Mouse (Mus musculus) embryonic facial prominence, embryonic 14.5 days (tissue): ENCODE results near the gene Lgi4. TPM values are rescaled to one million over a fixed set of nuclear protein-coding genes. Genes with fewer than 3 reads are reported as not detected.
A peak's percentile ranks its signal among the peaks of the same experiment; 100 is the strongest.

Experiments used
- ATAC-seq: fragments of 200-750 bp; cut with Nextera tagmentation; 2 replicates; pipeline ENCODE4 v1.8.0; 2017; ENCODE audit warnings: low read depth, moderate number of reproducible peaks, moderate TSS enrichment
- DNase-seq: peaks from one replicate; pipeline ENCODE4 v3.0.0-alpha.2; 2015; ENCODE audit warnings: low spot score
- H3K27ac ChIP-seq: fragments of 300-500 bp; sonication (generic); replicated peaks from 2 replicates; pipeline ENCODE4 v1.5.1; 2014; ENCODE audit warnings: low read depth, mild to moderate bottlenecking, low read length, moderate library complexity
- H3K27me3 ChIP-seq: fragments of 300-500 bp; sonication (generic); replicated peaks from 2 replicates; pipeline ENCODE4 v1.6.1; 2014; ENCODE audit warnings: low read length; ENCODE audit not compliant: control insufficient read depth, insufficient read depth
- H3K36me3 ChIP-seq: fragments of 300-500 bp; sonication (generic); 2 replicates; pipeline ENCODE4 v1.6.1; 2014; ENCODE audit warnings: low read length, mixed read lengths; ENCODE audit not compliant: control insufficient read depth, insufficient read depth
- H3K4me1 ChIP-seq: fragments of 300-500 bp; sonication (generic); 2 replicates; pipeline ENCODE4 v1.6.1; 2014; ENCODE audit warnings: antibody characterized with exemption, low read length; ENCODE audit not compliant: control insufficient read depth, insufficient read depth
- H3K4me2 ChIP-seq: fragments of 300-500 bp; sonication (generic); 2 replicates; pipeline ENCODE4 v1.6.1; 2014; ENCODE audit warnings: low read depth, mild to moderate bottlenecking, low read length, moderate library complexity, mixed read lengths
- H3K4me3 ChIP-seq: fragments of 300-500 bp; sonication (generic); 2 replicates; pipeline ENCODE4 v1.5.1; 2014; ENCODE audit warnings: low read depth, mild to moderate bottlenecking, low read length
- H3K9ac ChIP-seq: fragments of 300-500 bp; sonication (generic); 2 replicates; pipeline ENCODE4 v1.6.1; 2014; ENCODE audit warnings: low read depth, mild to moderate bottlenecking, low read length, moderate library complexity, mixed read lengths
- H3K9me3 ChIP-seq: fragments of 300-500 bp; sonication (generic); 2 replicates; pipeline ENCODE4 v1.6.1; 2016; ENCODE audit warnings: low read length; ENCODE audit not compliant: control insufficient read depth
- WGBS: fragments of 180-500 bp; shearing (Covaris S2); extraction: QIAGEN DNeasy Blood & Tissue Kit; methylation state at CpG from one replicate; pipeline ENCODE4 v1.1.7; 2014; 5-methylcytosine and 5-hydroxymethylcytosine counted together
- polyA plus RNA-seq: library from polyadenylated mRNA; unstranded; fragments of >200 nt; fragmentation: Nextera tagmentation; extraction: Ambion mirVana; gene quantifications from 2 replicates; pipeline ENCODE4 v1.2.1, GENCODE M21; 2014

The Lgi4 gene
- polyA plus RNA-seq, 1 experiment from 2014 or later = 0.86 TPM

GRCm38 (mm10) chr7:31035291-31035690 lies 23.9 kb upstream of the Lgi4 start:
- Histone ChIP-seq H3K27ac (no peak overlapping the region), H3K27me3 (no peaks in the 10 kb centered on the region), H3K9me3 (no peaks in the 10 kb centered on the region), H3K36me3 (no peaks in the 10 kb centered on the region), H3K4me1 (no peaks in the 10 kb centered on the region), H3K4me3 (no peak overlapping the region), H3K9ac (no peak overlapping the region), H3K4me2 (no peak overlapping the region)
- no peak for ATAC-seq
- 74% methylated on average over 11 of the region's 11 CpGs for WGBS
- DNase-seq = no peak

DNA sequence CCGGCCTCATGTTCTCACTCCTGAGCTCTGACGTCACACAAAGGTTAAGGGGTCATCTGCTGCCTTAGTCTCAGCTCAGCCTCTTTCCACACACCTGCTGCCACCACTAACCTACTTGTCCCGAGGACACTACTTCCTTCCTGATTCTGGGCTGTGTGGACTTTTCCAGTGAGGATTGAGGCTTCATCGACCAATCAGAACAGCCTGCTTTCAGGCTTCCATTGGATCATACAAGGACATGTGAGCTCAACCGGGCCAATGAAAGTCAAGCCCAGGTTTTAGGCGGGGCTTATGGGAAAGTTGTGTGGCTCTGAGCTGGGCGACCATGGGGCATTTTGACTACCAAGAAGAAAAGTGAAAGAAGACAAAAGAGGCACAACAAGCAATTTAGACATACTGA lies 22.2 kb upstream of the Lgi4 start:
- Histone ChIP-seq H3K4me3 (no peak overlapping the region), H3K36me3 (no peaks in the 10 kb centered on the region), H3K9ac (no peak overlapping the region), H3K27ac (no peak overlapping the region), H3K4me1 (0 out of 2 replicates have a peak, but pooled peaks cover 4% of the 10 kb centered on the region), H3K27me3 (0 out of 2 replicates have a peak, but pooled peaks cover 13% of the 10 kb centered on the region), H3K4me2 (no peak overlapping the region), H3K9me3 (no peaks in the 10 kb centered on the region)
- 82% methylated on average over 7 of the region's 7 CpGs for WGBS
- DNase-seq = no peak
- no peak for ATAC-seq

DNA sequence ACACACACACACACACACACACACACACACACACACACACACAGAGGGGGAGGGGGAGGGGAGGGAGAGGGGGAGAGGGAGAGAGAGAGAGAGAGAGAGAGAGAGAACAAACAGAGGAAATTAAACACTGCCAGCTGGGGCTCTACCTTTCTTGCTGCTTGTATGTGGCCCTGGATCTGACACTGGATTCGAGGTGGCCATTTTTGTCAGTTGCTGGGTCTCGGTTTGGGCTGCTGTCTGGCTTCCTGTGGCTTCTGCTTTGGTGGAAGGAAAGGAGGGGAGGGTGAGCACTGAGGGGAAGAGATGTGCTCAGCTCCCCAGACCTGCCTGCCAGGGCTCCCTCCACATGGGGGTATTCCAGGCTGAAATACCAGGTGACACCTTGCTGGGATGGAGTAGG lies 21.5 kb upstream of the Lgi4 start:
- Histone ChIP-seq H3K27ac (no peak overlapping the region), H3K9ac (no peak overlapping the region), H3K27me3 (0 out of 2 replicates have a peak, but pooled peaks cover 19% of the 10 kb centered on the region), H3K4me3 (no peak overlapping the region), H3K9me3 (no peaks in the 10 kb centered on the region), H3K4me1 (0 out of 2 replicates have a peak, but pooled peaks cover 4% of the 10 kb centered on the region), H3K4me2 (no peak overlapping the region), H3K36me3 (no peaks in the 10 kb centered on the region)
- DNase-seq (no peak), ATAC-seq (no peak)
- WGBS = 56% methylated on average over 2 of the region's 2 CpGs

- H3K4me1 ChIP-seq = 0 out of 2 replicates have a peak, but pooled peaks cover 4% of the 10 kb centered on the region
Measured at GRCm38 (mm10) chr7:31039011-31039410, 20.1 kb upstream of the Lgi4 start.

GRCm38 (mm10) chr7:31040281-31041022 lies 18.7 kb upstream of the Lgi4 start:
- 69% methylated on average over 11 of the region's 12 CpGs for WGBS
- Histone ChIP-seq H3K9me3 (no peaks in the 10 kb centered on the region), H3K4me3 (no peak overlapping the region), H3K9ac (no peak overlapping the region), H3K27ac (no peak overlapping the region), H3K27me3 (peaks cover 27% of the 10 kb centered on the region), H3K4me1 (0 out of 2 replicates have a peak, but pooled peaks cover 4% of the 10 kb centered on the region), H3K4me2 (no peak overlapping the region), H3K36me3 (no peaks in the 10 kb centered on the region)
- ATAC-seq = no peak
- DNase-seq = no peak

More at GRCm38 (mm10) chr7:31039011-31039410, 20.1 kb upstream of the Lgi4 start:
- no peak for ATAC-seq
- H3K36me3 ChIP-seq = no peaks in the 10 kb centered on the region
- no peaks in the 10 kb centered on the region for H3K9me3 ChIP-seq
- H3K4me2 ChIP-seq = no peak overlapping the region
- 87% methylated on average over 4 of the region's 4 CpGs for WGBS
- no peak overlapping the region for H3K4me3 ChIP-seq
- no peak overlapping the region for H3K9ac ChIP-seq
- H3K27ac ChIP-seq = no peak overlapping the region
- H3K27me3 ChIP-seq = peaks cover 25% of the 10 kb centered on the region
- no peak for DNase-seq

DNA sequence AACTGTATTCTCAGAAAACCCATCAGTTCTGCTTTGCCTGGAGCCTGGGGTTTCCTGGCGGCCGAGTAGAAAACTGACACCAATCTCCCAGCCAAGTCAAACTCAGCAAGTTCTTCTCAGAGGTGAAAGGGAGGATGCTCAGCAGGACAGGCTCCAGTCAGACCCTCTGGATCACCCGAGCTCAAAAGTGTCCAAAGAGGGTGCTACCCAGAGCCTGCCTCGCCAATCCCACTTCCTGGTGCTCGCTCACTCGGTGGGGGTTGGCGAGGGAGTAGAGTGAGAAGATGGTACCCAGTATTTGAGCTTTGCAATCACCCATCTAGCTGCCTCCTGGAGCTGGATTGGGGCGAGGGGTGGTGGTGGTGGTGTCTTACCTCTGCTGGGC lies 18.1 kb upstream of the Lgi4 start:
- H3K27ac ChIP-seq = no peak overlapping the region
- peak overlapping the region; percentile 46; the same call in 1 of the 2 replicates for H3K4me2 ChIP-seq
- ATAC-seq = no peak
- H3K36me3 ChIP-seq = no peaks in the 10 kb centered on the region
- peaks cover 27% of the 10 kb centered on the region for H3K27me3 ChIP-seq
- peak overlapping the region; percentile 13; the same call in 1 of the 2 replicates for H3K4me3 ChIP-seq
- 0 out of 2 replicates have a peak, but pooled peaks cover 4% of the 10 kb centered on the region for H3K4me1 ChIP-seq
- DNase-seq = no peak
- no peak overlapping the region for H3K9ac ChIP-seq
- 30% methylated on average over 8 of the region's 8 CpGs for WGBS
- no peaks in the 10 kb centered on the region for H3K9me3 ChIP-seq

DNA sequence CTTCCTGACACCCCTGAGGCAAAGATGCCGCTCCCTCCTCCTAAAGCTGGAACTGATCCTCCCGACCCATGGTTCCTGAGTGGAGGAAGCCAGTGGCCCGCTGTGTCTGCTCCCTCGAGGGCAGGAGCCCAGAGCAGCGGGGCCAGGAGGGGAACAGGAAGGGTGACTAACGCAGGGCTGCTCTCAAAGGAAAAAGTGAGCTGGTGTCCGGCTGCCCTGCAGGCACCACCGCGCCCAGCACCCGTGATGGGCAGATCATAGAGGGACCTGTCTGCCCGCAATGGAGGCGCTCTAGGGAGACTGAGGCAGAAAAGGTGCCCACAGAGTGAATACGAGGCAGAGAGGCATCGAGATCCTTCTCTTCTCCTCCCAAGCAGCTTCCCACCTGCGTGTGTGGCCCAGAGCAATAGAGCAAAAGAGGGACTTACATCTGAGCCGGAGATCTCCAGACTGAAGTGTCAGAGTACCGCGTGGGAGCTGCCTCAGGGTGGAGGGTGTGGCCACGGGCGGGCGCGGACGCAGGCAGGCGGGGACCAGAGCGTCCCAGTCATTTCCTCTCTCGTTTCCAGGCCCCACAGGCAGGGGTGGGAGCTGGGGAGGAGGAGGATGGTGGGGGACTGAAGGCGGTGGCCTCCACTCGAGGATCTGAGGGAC lies 17.4 kb upstream of the Lgi4 start:
- H3K9ac ChIP-seq = peak overlapping the region; percentile 43; the same call in 1 of the 2 replicates
- no peaks in the 10 kb centered on the region for H3K36me3 ChIP-seq
- H3K4me1 ChIP-seq = 0 out of 2 replicates have a peak, but pooled peaks cover 4% of the 10 kb centered on the region
- H3K27me3 ChIP-seq = peaks cover 27% of the 10 kb centered on the region
- no peak overlapping the region for H3K27ac ChIP-seq
- H3K9me3 ChIP-seq = no peaks in the 10 kb centered on the region
- H3K4me2 ChIP-seq = peak overlapping the region; percentile 46
- ATAC-seq = peak; percentile 64
- peak; percentile 32 for DNase-seq
- whole genome bisulfite sequencing = 2% methylated on average over 24 of the region's 28 CpGs
- H3K4me3 ChIP-seq = peak overlapping the region; percentile 13

DNA sequence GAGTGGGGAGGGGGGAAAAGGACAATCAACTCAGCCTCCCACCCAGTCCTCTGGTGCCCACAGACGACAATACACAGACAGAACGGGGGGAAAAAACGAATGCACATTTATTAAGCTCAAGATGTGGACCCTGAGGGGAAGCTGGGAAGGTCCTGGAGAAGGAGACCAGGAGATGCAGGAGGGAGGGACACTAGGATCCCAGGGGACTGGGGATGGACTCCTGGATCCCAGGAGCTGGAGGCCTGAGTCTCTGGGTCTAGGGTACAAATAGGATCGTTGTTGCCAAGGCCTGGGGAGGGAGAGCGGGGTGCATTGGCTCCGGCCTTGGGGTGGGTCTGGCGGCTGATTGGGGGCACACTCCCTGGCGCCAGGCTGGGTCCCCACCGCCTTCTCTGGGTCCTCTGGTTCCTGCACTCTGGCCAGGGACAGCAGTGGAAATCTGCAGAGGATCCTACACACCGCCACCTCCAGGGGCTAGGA lies 16.7 kb upstream of the Lgi4 start, which contains the start of gene Fxyd5:
TSS of gene Fxyd5 (minus strand) at position 51 of the 480 bp plus-strand sequence.
- Histone ChIP-seq H3K4me3 (peak within 1 kb of the TSS; percentile 13), H3K9me3 (no peaks in the 10 kb centered on the region), H3K27me3 (peaks cover 27% of the 10 kb centered on the region), H3K36me3 (no peaks in the 10 kb centered on the region), H3K4me1 (0 out of 2 replicates have a peak, but pooled peaks cover 4% of the 10 kb centered on the region), H3K4me2 (peak within 1 kb of the TSS; percentile 46), H3K27ac (no peak within 1 kb of the TSS), H3K9ac (peak within 1 kb of the TSS; percentile 43; the same call in 1 of the 2 replicates)
- no peak for DNase-seq
- ATAC-seq = no peak
- WGBS = 27% methylated on average over 8 of the region's 10 CpGs
